ENCODE assay signal across 21 mouse cellular contexts in the genomic region with DNA sequence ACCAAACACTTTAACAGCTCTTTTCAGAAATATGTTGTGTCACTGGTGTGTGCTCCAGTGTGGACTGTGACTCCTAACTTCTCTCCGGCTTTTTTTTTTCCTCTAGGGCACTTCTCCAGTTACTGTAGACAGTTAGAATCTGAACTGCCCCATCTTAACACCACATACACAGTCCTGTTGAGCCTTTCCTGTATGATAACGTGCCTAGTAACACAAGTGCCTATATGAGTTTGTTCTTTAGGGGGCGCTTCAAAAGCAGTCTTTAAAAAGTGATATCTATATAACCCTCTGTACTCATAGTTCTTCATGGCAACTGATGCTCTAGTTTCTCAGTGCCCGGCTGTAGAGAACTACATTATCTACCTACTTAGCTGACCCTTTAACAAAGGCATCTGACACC. TPM values are rescaled to one million over a fixed set of nuclear protein-coding genes. Genes with fewer than 3 reads are reported as not detected.
DNase-seq lines count a peak whose midpoint lies in the region; TF ChIP-seq lines count a peak whose summit lies in the region.
"Had no signal": no experiment of that assay in that cellular context is flagged by ENCODE, and none has a peak within 500 bp of the region (broad histone marks: within the 10 kb centered on the region; RNA-seq: fewer than 3 reads in every experiment).

No protein-coding gene starts in this region.

- no peak overlapping the region for H3K9ac ChIP-seq in heart, adult 2 months (ENCODE audit: low read depth, low read length)
- H3K9ac ChIP-seq: embryonic facial prominence, embryonic 15.5 days; forebrain, embryonic 15.5 days; heart, embryonic 15.5 days; hindbrain, embryonic 13.5 days had no signal

- peak; percentile 27 for DNase-seq in thymus, postnatal 0 days (ENCODE audit: low spot score)
- no peak for DNase-seq in thymus, postnatal 4 days
- DNase-seq in A20 (ENCODE audit: low read depth, low spot score) = peak; percentile 20
- peak; percentile 30 for DNase-seq in MEL-GATA-1-ER (ENCODE audit: extremely low read depth, low read depth)
- DNase-seq in naive thymus-derived CD4-positive, alpha-beta T cell, adult 2 months (ENCODE audit: low read depth) = peak; percentile 24
- no peak for DNase-seq in cerebellum, adult 18-20 months
- DNase-seq in left cerebral cortex, adult 2 months (ENCODE audit: extremely low spot score in 1 of 2, low spot score in 2 of 2) = no peak
- no peak for DNase-seq in heart, adult 2 months
- DNase-seq: adrenal gland, postnatal 14 days; cerebellum, adult 11-12 months; cerebellum, adult 9-11 months; cerebellum, postnatal 36 days; heart, adult 18-20 months; heart, postnatal 14 days had no signal

- no peak overlapping the region for H3K4me3 ChIP-seq in left cerebral cortex, adult 2 months
- no peak overlapping the region for H3K4me3 ChIP-seq in heart, adult 2 months
- H3K4me3 ChIP-seq: embryonic facial prominence, embryonic 15.5 days; erythroblast, embryonic 14.5 days; forebrain, embryonic 15.5 days; heart, embryonic 15.5 days; hindbrain, embryonic 13.5 days had no signal

- WGBS in heart, adult 2 months = 57% methylated on average over 4 of the region's 4 CpGs

- H3K36me3 ChIP-seq in heart, adult 2 months (ENCODE audit: control insufficient read depth, insufficient read depth, low read length) = no peaks in the 10 kb centered on the region
- H3K36me3 ChIP-seq: embryonic facial prominence, embryonic 15.5 days; forebrain, embryonic 15.5 days; G1E; heart, embryonic 15.5 days; hindbrain, embryonic 13.5 days had no signal

- intact Hi-C loops in left cerebral cortex, adult 2 months (cut with DNase I) = no loop called here
- intact Hi-C loops in heart, adult 2 months (cut with DNase I) = no loop called here

- H3K79me2 ChIP-seq in heart, adult 2 months (replicated peaks; ENCODE audit: control insufficient read depth, insufficient read depth, low read length) = no peaks in the 10 kb centered on the region

- no peaks in the 10 kb centered on the region for H3K4me1 ChIP-seq in heart, adult 2 months (ENCODE audit: control insufficient read depth, insufficient read depth, low read length)
- H3K4me1 ChIP-seq: embryonic facial prominence, embryonic 15.5 days; forebrain, embryonic 15.5 days; heart, embryonic 15.5 days; hindbrain, embryonic 13.5 days had no signal

- no peaks in the 10 kb centered on the region for H3K27me3 ChIP-seq in heart, adult 2 months (ENCODE audit: control insufficient read depth, insufficient read depth, low read length)
- H3K27me3 ChIP-seq: embryonic facial prominence, embryonic 15.5 days; forebrain, embryonic 15.5 days; heart, embryonic 15.5 days; hindbrain, embryonic 13.5 days had no signal

- no peak overlapping the region for H3K27ac ChIP-seq in left cerebral cortex, adult 2 months
- no peak overlapping the region for H3K27ac ChIP-seq in heart, adult 2 months
- H3K27ac ChIP-seq: embryonic facial prominence, embryonic 15.5 days; forebrain, embryonic 15.5 days; heart, embryonic 15.5 days; hindbrain, embryonic 13.5 days; hindbrain, postnatal 0 days had no signal

- TF ChIP-seq CTCF in left cerebral cortex, adult 2 months (IDR thresholded peaks at IDR 0.05) = no peak; the same call in 1 of the 2 replicates
- TF ChIP-seq CTCF in heart, adult 2 months (IDR thresholded peaks at IDR 0.05) = no peak

- TF ChIP-seq EP300 in heart, adult 2 months (IDR thresholded peaks at IDR 0.05; ENCODE audit: insufficient read depth, low read depth, low read length) = no peak

- TF ChIP-seq POLR2A in heart, adult 2 months (IDR thresholded peaks at IDR 0.05; ENCODE audit: insufficient read depth, low read depth, low read length) = no peak

RNA-seq across cellular contexts. Expression of gene Gm9958, which starts 27.3 kb away (rescaled TPM):
- polyA plus RNA-seq in thymus, postnatal 0 days (2015; fragmentation: Nextera tagmentation; extraction: Ambion mirVana) = 6.7 and 7.2 TPM in 2 replicates
- total RNA-seq in left cerebral cortex, adult 2 months (2021) = 1 to 10 TPM; 1.1 to 1.6 TPM
- total RNA-seq in heart, adult 2 months (2021) = under 1 TPM; 0.57 to 0.89 TPM
- 0.61 and 1.1 TPM in 2 replicates for polyA plus RNA-seq in heart, adult 2 months (2012; rRNA removed)

RNA-seq across cellular contexts. Expression of gene Ankrd17, which starts 27.9 kb away (rescaled TPM):
- 19.0 and 26.4 TPM in 2 replicates for polyA plus RNA-seq in thymus, postnatal 0 days (2015; fragmentation: Nextera tagmentation; extraction: Ambion mirVana)
- 100 to 1,000 TPM; 124 TPM for total RNA-seq in left cerebral cortex, adult 2 months (2021)
- total RNA-seq in heart, adult 2 months (2021) = 10 to 100 TPM; 64.5 to 70.4 TPM
- polyA plus RNA-seq in heart, adult 2 months (2012; rRNA removed) = 21.8 and 45.5 TPM in 2 replicates

Comparison
In these comparisons a context has a peak if more than half of its experiments do, and no peak if none do; other contexts are left out.
1. DNase-seq: peak in thymus, postnatal 0 days (single experiment), A20 (single experiment), MEL-GATA-1-ER (single experiment) and naive thymus-derived CD4-positive, alpha-beta T cell, adult 2 months (single experiment); none in thymus, postnatal 4 days (single experiment), cerebellum, adult 18-20 months (0 of 2), left cerebral cortex, adult 2 months (0 of 2) and heart, adult 2 months (0 of 2).